Mouse (Mus musculus) neural tube, embryonic 11.5 days (tissue): ENCODE data around the gene Gstp3. TPM values are rescaled to one million over a fixed set of nuclear protein-coding genes. Genes with fewer than 3 reads are reported as not detected.

ENCODE experiments used
- ATAC-seq: fragments of 200-750 bp; cut with Nextera tagmentation; 2 replicates; pipeline ENCODE4 v1.8.0; 2017; ENCODE audit warnings: moderate number of reproducible peaks, mild to moderate bottlenecking, moderate TSS enrichment, moderate library complexity; ENCODE audit not compliant: insufficient read depth, low FRiP score, low TSS enrichment
- DNase-seq: peaks from one replicate; pipeline ENCODE4 v3.0.0-alpha.2; 2015; ENCODE audit warnings: low spot score
- H3K27ac ChIP-seq: fragments of 300-500 bp; sonication (generic); 2 replicates; pipeline ENCODE4 v1.5.1; 2014; ENCODE audit warnings: low read depth, mild to moderate bottlenecking, low read length
- H3K27me3 ChIP-seq: fragments of 300-500 bp; sonication (generic); 2 replicates; pipeline ENCODE4 v1.6.1; 2014; ENCODE audit warnings: mild to moderate bottlenecking, low read length, mixed read lengths; ENCODE audit not compliant: control insufficient read depth, insufficient read depth
- H3K36me3 ChIP-seq: fragments of 300-500 bp; sonication (generic); 2 replicates; pipeline ENCODE4 v1.6.1; 2014; ENCODE audit warnings: mild to moderate bottlenecking, low read length, moderate library complexity, mixed read lengths; ENCODE audit not compliant: control insufficient read depth, insufficient read depth
- H3K4me1 ChIP-seq: fragments of 300-500 bp; sonication (generic); 2 replicates; pipeline ENCODE4 v1.6.1; 2014; ENCODE audit warnings: low read length, mixed read lengths; ENCODE audit not compliant: control insufficient read depth, insufficient read depth
- H3K4me2 ChIP-seq: fragments of 300-500 bp; sonication (generic); 2 replicates; pipeline ENCODE4 v1.6.1; 2014; ENCODE audit warnings: low read depth, mild to moderate bottlenecking, moderate library complexity
- H3K4me3 ChIP-seq: fragments of 300-500 bp; sonication (generic); 2 replicates; pipeline ENCODE4 v1.5.1; 2014; ENCODE audit warnings: low read depth, low read length
- H3K9ac ChIP-seq: fragments of 300-500 bp; sonication (generic); 2 replicates; pipeline ENCODE4 v1.6.1; 2014; ENCODE audit warnings: mild to moderate bottlenecking, low read length
- H3K9me3 ChIP-seq: fragments of 300-500 bp; sonication (generic); 2 replicates; pipeline ENCODE4 v1.6.1; 2016; ENCODE audit warnings: low read length; ENCODE audit not compliant: control insufficient read depth
- WGBS: fragments of 180-500 bp; shearing (Covaris S2); extraction: QIAGEN DNeasy Blood & Tissue Kit; methylation state at CpG from one replicate; pipeline ENCODE4 v1.1.7; 2014; 5-methylcytosine and 5-hydroxymethylcytosine counted together
- polyA plus RNA-seq: library from polyadenylated mRNA; unstranded; fragments of >200 nt; fragmentation: Nextera tagmentation; extraction: Ambion mirVana; gene quantifications from 2 replicates; pipeline ENCODE4 v1.2.1, GENCODE M21; 2014

Gstp3 gene
- polyA plus RNA-seq, 1 experiment from 2014 or later = not detected

- no peak overlapping the region for H3K4me2 ChIP-seq
- H3K27me3 ChIP-seq = no peaks in the 10 kb centered on the region
- no peak overlapping the region for H3K4me3 ChIP-seq
- no peak overlapping the region for H3K27ac ChIP-seq
- no peak overlapping the region for H3K9ac ChIP-seq
- ATAC-seq = no peak
- no peaks in the 10 kb centered on the region for H3K9me3 ChIP-seq
- 77% methylated on average over 1 of the region's 1 CpGs for WGBS
- no peak for DNase-seq
- H3K36me3 ChIP-seq = no peaks in the 10 kb centered on the region
- no peaks in the 10 kb centered on the region for H3K4me1 ChIP-seq
Measured at GRCm38 (mm10) chr19:4084984-4085383, 25.6 kb upstream of the Gstp3 start.

- ATAC-seq = no peak
- WGBS = 38% methylated on average over 8 of the region's 8 CpGs
Measured at GRCm38 (mm10) chr19:4083826-4084225, 24.5 kb upstream of the Gstp3 start.

GRCm38 (mm10) chr19:4083316-4083715 lies 23.9 kb upstream of the Gstp3 start:
- 83% methylated on average over 7 of the region's 7 CpGs for WGBS
- no peak for ATAC-seq
- H3K9ac ChIP-seq = no peak overlapping the region

More at GRCm38 (mm10) chr19:4083826-4084225, 24.5 kb upstream of the Gstp3 start:
- no peaks in the 10 kb centered on the region for H3K4me1 ChIP-seq
- H3K4me3 ChIP-seq = no peak overlapping the region
- no peaks in the 10 kb centered on the region for H3K36me3 ChIP-seq
- no peak for DNase-seq
- H3K4me2 ChIP-seq = no peak overlapping the region
- no peak overlapping the region for H3K9ac ChIP-seq
- H3K9me3 ChIP-seq = no peaks in the 10 kb centered on the region
- no peaks in the 10 kb centered on the region for H3K27me3 ChIP-seq
- no peak overlapping the region for H3K27ac ChIP-seq

GRCm38 (mm10) chr19:4082219-4082965 lies 23.0 kb upstream of the Gstp3 start:
- Histone ChIP-seq H3K4me3 (no peak overlapping the region), H3K27ac (no peak overlapping the region), H3K4me1 (no peaks in the 10 kb centered on the region), H3K9ac (no peak overlapping the region), H3K4me2 (no peak overlapping the region), H3K36me3 (no peaks in the 10 kb centered on the region), H3K27me3 (no peaks in the 10 kb centered on the region), H3K9me3 (no peaks in the 10 kb centered on the region)
- DNase-seq = no peak
- no peak for ATAC-seq
- WGBS = 84% methylated on average over 11 of the region's 11 CpGs

More at GRCm38 (mm10) chr19:4083316-4083715, 23.9 kb upstream of the Gstp3 start:
- no peaks in the 10 kb centered on the region for H3K9me3 ChIP-seq
- H3K4me1 ChIP-seq = no peaks in the 10 kb centered on the region
- H3K27ac ChIP-seq = no peak overlapping the region
- no peaks in the 10 kb centered on the region for H3K27me3 ChIP-seq
- DNase-seq = no peak
- H3K36me3 ChIP-seq = no peaks in the 10 kb centered on the region
- H3K4me3 ChIP-seq = no peak overlapping the region
- H3K4me2 ChIP-seq = no peak overlapping the region

- H3K36me3 ChIP-seq = no peaks in the 10 kb centered on the region
- H3K9me3 ChIP-seq = no peaks in the 10 kb centered on the region
- H3K9ac ChIP-seq = no peak within 1 kb of the TSS
- 61% methylated on average over 3 of the region's 3 CpGs for WGBS
- H3K27ac ChIP-seq = no peak within 1 kb of the TSS
- no peaks in the 10 kb centered on the region for H3K4me1 ChIP-seq
- no peak within 1 kb of the TSS for H3K4me3 ChIP-seq
- DNase-seq (no peak), ATAC-seq (no peak)
- H3K4me2 ChIP-seq = no peak within 1 kb of the TSS
- H3K27me3 ChIP-seq = no peaks in the 10 kb centered on the region
Measured at GRCm38 (mm10) chr19:4081394-4081793, 22.0 kb upstream of the Gstp3 start, which contains the start of gene Cabp2. Cabp2 (plus strand) TSS chr19:4081578.

GRCm38 (mm10) chr19:4080511-4081009 lies 21.2 kb upstream of the Gstp3 start:
- H3K27ac ChIP-seq = no peak overlapping the region
- WGBS = 69% methylated on average over 8 of the region's 8 CpGs
- H3K36me3 ChIP-seq = no peaks in the 10 kb centered on the region
- H3K27me3 ChIP-seq = no peaks in the 10 kb centered on the region
- no peak overlapping the region for H3K9ac ChIP-seq
- no peak overlapping the region for H3K4me2 ChIP-seq
- H3K9me3 ChIP-seq = no peaks in the 10 kb centered on the region
- DNase-seq (no peak), ATAC-seq (no peak)
- no peaks in the 10 kb centered on the region for H3K4me1 ChIP-seq
- no peak overlapping the region for H3K4me3 ChIP-seq

GRCm38 (mm10) chr19:4079594-4079993 lies 20.2 kb upstream of the Gstp3 start:
- Histone ChIP-seq H3K27ac (no peak overlapping the region), H3K9me3 (no peaks in the 10 kb centered on the region), H3K4me2 (no peak overlapping the region), H3K27me3 (no peaks in the 10 kb centered on the region), H3K4me1 (no peaks in the 10 kb centered on the region), H3K36me3 (no peaks in the 10 kb centered on the region), H3K4me3 (no peak overlapping the region), H3K9ac (no peak overlapping the region)
- ATAC-seq (no peak), DNase-seq (no peak)
- WGBS = 71% methylated on average over 1 of the region's 1 CpGs

- Histone ChIP-seq H3K4me1 (no peaks in the 10 kb centered on the region), H3K4me2 (no peak overlapping the region), H3K27ac (no peak overlapping the region), H3K4me3 (no peak overlapping the region), H3K27me3 (no peaks in the 10 kb centered on the region), H3K36me3 (no peaks in the 10 kb centered on the region), H3K9me3 (no peaks in the 10 kb centered on the region), H3K9ac (no peak overlapping the region)
- ATAC-seq = no peak
- WGBS = 72% methylated on average over 1 of the region's 1 CpGs
- no peak for DNase-seq
Measured at GRCm38 (mm10) chr19:4075531-4075930, 16.2 kb upstream of the Gstp3 start.
